Mouse (Mus musculus): ENCODE measurements around the gene Fosb. TPM values are rescaled to one million over a fixed set of nuclear protein-coding genes. Genes with fewer than 3 reads are reported as not detected.
A peak's percentile ranks its signal among the peaks of the same experiment; 100 is the strongest.

The Fosb gene
- polyA plus RNA-seq (2015; fragmentation: Nextera tagmentation; extraction: Ambion mirVana) = 0.12 and 0.17 TPM in 2 replicates

DNA sequence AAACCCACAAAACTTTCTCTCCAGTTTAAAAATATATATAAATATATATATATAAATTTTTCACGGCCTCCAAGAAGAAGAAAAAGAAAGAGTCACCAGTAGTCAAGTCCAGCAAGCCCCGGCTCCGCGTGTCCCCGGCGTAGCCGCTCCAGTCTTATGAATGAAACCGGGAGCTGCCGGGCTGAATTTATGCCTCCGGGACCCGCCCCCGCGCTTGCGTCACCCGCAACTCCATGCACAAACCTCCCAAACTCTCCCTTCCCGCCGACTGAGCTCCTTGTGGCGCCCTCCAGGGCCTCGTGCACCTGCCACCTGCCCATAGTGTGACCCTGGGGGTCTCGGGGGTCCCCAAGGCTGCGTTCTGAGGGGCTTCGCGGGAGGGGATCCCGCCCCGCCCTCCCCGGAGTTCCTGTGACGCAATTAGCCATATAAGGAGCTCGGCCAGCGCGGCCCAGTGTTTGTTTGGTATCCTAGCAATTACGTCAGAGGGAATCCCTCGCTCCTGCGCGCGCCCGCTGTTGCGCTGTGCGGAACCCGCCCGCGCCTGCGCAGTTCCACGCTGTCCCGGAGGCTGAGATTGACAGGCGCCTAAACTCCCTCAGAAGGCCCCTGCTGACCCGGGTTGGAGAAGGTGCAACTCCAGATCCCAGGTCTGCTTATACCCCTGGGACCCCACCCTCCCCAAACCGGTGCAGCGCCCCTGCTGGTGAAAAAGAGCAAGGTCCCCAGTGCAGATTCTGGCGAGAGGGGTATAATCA, at the start of gene Fosb:
Fosb (minus strand) TSS at position 168 of the 758 bp plus-strand sequence.
- H3K9me3 ChIP-seq = no peaks in the 10 kb centered on the region
- peak within 1 kb of the TSS; percentile 67 for H3K4me3 ChIP-seq (replicated peaks)
- ATAC-seq (ENCODE audit: insufficient read depth, low FRiP score, low read depth) = peak; percentile 86
- H3K27me3 ChIP-seq (replicated peaks) = peaks cover 28% of the 10 kb centered on the region
- under 1% methylated on average over 49 of the region's 49 CpGs for WGBS
- H3K27ac ChIP-seq = 0 out of 2 replicates have a peak within 1 kb of the TSS, but pooled peaks have one; percentile 32
- peak within 1 kb of the TSS; percentile 98 for H3K4me2 ChIP-seq
- H3K9ac ChIP-seq = peak within 1 kb of the TSS; percentile 35
- no peaks in the 10 kb centered on the region for H3K36me3 ChIP-seq
- peaks cover 22% of the 10 kb centered on the region for H3K4me1 ChIP-seq

- peak within 1 kb of the TSS; percentile 67 for H3K27ac ChIP-seq
- no peaks in the 10 kb centered on the region for H3K27me3 ChIP-seq (replicated peaks)
Observed at GRCm38 (mm10) chr7:19359299-19359891, 49.5 kb upstream of the Fosb start, which contains the start of the genes Cd3eap and Ppp1r13l. Gene Cd3eap (minus strand): TSS chr7:19359483. Gene Ppp1r13l (plus strand): TSS chr7:19359749.

GRCm38 (mm10) chr7:19358634-19359033, 48.8 kb upstream of the Fosb start:
- peaks cover 8% of the 10 kb centered on the region; the same call in 1 of the 2 replicates for H3K36me3 ChIP-seq
- peaks cover 34% of the 10 kb centered on the region for H3K4me1 ChIP-seq
- H3K4me2 ChIP-seq = peak overlapping the region; percentile 97
- no peak overlapping the region for H3K27ac ChIP-seq
- ATAC-seq (ENCODE audit: insufficient read depth, low FRiP score, low read depth) = no peak
- WGBS = 13% methylated on average over 13 of the region's 13 CpGs
- no peaks in the 10 kb centered on the region for H3K27me3 ChIP-seq (replicated peaks)
- H3K9me3 ChIP-seq = no peaks in the 10 kb centered on the region
- H3K9ac ChIP-seq = peak overlapping the region; percentile 17; the same call in 1 of the 2 replicates
- peak overlapping the region; percentile 82 for H3K4me3 ChIP-seq (replicated peaks)

More at GRCm38 (mm10) chr7:19359299-19359891, 49.5 kb upstream of the Fosb start, which contains the start of the genes Cd3eap and Ppp1r13l:
- H3K9ac ChIP-seq = peak within 1 kb of the TSS; percentile 17; the same call in 1 of the 2 replicates
- H3K4me2 ChIP-seq = peak within 1 kb of the TSS; percentile 97
- peak; percentile 53; the same call in 1 of the 2 replicates for ATAC-seq (ENCODE audit: insufficient read depth, low FRiP score, low read depth)
- H3K4me3 ChIP-seq (replicated peaks) = peak within 1 kb of the TSS; percentile 82
- H3K4me1 ChIP-seq = peaks cover 37% of the 10 kb centered on the region
- peaks cover 8% of the 10 kb centered on the region; the same call in 1 of the 2 replicates for H3K36me3 ChIP-seq
- no peaks in the 10 kb centered on the region for H3K9me3 ChIP-seq
- WGBS = under 1% methylated on average over 31 of the region's 31 CpGs

DNA sequence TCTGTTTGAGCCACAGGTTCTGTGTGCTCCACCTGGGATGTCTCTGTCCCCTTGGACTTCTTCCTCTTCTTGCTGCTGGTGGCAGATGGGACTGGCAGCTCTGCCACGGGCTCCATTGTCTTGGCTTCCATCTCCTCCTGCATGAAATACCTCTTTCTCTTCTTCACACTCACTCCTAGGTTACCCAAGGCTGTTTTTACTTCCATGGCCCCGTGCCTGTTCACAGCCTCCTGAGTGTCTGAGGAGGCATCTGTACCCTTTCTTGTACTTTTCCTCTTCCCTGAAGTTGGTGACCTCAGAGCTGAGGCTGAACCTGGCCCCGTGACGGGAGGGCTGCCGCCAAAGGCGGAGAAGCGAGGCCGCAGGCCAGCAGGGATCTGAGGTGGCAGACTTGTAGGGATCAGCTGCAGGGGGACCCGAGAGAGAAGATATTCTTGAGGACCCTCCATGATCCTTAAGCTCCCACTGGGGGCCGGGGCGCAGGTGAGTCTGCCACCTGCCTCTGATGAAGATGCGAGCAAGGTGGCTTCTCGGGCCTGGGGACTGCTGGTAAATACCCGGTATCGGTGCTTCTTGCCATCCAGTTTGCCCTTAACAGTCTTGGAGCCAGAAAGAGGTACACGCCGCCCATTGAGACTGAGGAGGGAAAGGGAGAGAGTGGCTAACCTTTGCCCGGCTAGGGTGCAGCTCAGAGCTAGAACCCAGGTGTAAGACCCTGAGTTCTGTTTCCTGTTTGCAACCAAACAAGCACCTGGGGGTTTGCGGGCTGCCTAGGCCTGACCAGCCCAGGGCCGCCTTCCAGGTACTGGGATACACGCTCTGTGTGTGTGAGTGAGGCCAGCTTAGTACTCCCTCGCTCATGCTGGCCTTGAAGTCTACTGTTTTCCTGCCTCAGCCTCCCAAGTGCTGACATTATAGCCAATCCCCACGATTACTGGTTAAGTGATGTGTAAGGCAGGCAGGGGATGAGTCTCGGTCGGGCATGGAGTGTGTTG, 47.8 kb upstream of the Fosb start:
- H3K9ac ChIP-seq = no peak overlapping the region
- no peaks in the 10 kb centered on the region for H3K9me3 ChIP-seq
- H3K4me3 ChIP-seq (replicated peaks) = peak overlapping the region; percentile 82
- ATAC-seq (ENCODE audit: insufficient read depth, low FRiP score, low read depth) = no peak
- H3K36me3 ChIP-seq = peaks cover 10% of the 10 kb centered on the region
- no peak overlapping the region for H3K27ac ChIP-seq
- H3K4me2 ChIP-seq = peak overlapping the region; percentile 97
- H3K27me3 ChIP-seq (replicated peaks) = no peaks in the 10 kb centered on the region
- WGBS = 87% methylated on average over 25 of the region's 25 CpGs
- H3K4me1 ChIP-seq = peaks cover 29% of the 10 kb centered on the region

GRCm38 (mm10) chr7:19356311-19356710, 46.5 kb upstream of the Fosb start:
- Histone ChIP-seq H3K36me3 (peaks cover 22% of the 10 kb centered on the region), H3K4me1 (peaks cover 22% of the 10 kb centered on the region), H3K4me2 (no peak overlapping the region), H3K9ac (no peak overlapping the region), H3K9me3 (no peaks in the 10 kb centered on the region), H3K27ac (no peak overlapping the region), H3K27me3 (replicated peaks) (no peaks in the 10 kb centered on the region), H3K4me3 (replicated peaks) (no peak overlapping the region)
- 68% methylated on average over 10 of the region's 10 CpGs for WGBS
- no peak for ATAC-seq (ENCODE audit: insufficient read depth, low FRiP score, low read depth)

- peaks cover 32% of the 10 kb centered on the region for H3K36me3 ChIP-seq
- H3K9ac ChIP-seq = no peak overlapping the region
- no peak overlapping the region for H3K4me3 ChIP-seq (replicated peaks)
- no peaks in the 10 kb centered on the region for H3K9me3 ChIP-seq
- no peak for ATAC-seq (ENCODE audit: insufficient read depth, low FRiP score, low read depth)
- 83% methylated on average over 5 of the region's 5 CpGs for WGBS
- H3K27me3 ChIP-seq (replicated peaks) = no peaks in the 10 kb centered on the region
- H3K4me2 ChIP-seq = no peak overlapping the region
- no peak overlapping the region for H3K27ac ChIP-seq
- peaks cover 13% of the 10 kb centered on the region for H3K4me1 ChIP-seq
Observed at GRCm38 (mm10) chr7:19354991-19355390, 45.1 kb upstream of the Fosb start.

GRCm38 (mm10) chr7:19350221-19350620, 40.4 kb upstream of the Fosb start:
- Histone ChIP-seq H3K9me3 (no peaks in the 10 kb centered on the region), H3K4me2 (no peak overlapping the region), H3K36me3 (peaks cover 24% of the 10 kb centered on the region), H3K27me3 (replicated peaks) (no peaks in the 10 kb centered on the region), H3K4me1 (peaks cover 8% of the 10 kb centered on the region; the same call in 1 of the 2 replicates), H3K9ac (no peak overlapping the region), H3K4me3 (replicated peaks) (no peak overlapping the region), H3K27ac (no peak overlapping the region)
- WGBS = 95% methylated on average over 8 of the region's 8 CpGs
- ATAC-seq (ENCODE audit: insufficient read depth, low FRiP score, low read depth) = no peak

DNA sequence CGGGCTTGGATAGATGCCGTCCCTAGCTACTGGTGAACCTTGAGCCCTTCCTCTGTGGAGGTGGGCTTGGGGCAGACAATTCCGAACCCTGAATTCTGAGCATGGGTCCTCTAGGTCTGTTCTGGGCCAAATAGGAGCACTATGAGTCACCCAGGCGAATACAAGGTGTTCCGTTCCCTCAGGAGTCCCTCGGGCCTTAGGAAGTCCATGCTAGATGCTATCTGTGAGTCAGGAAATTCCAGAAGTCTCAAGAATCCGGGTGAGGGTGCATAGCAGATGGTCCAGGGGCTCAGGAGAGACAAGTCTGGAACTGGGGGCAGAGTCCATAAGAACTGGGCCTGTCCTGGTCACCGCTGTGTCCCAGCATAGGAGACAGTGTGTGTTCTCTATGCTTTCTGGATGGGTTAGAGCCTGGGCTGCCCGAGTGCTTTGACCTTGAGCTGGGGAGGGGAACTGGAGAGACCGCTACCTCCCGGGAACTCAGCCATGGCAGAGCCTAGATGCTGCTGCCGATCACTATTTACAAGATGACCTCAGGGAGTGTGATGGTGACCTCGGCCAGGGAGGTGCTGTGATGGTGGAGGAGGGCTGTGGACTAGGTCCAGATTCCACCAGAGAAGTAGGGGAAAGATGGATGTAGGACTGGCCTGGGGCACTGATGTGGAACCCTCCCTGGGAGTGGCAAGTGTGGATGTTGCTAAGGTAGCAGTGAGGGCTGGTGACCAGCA, 39.5 kb upstream of the Fosb start:
- Histone ChIP-seq H3K4me1 (peaks cover 8% of the 10 kb centered on the region; the same call in 1 of the 2 replicates), H3K36me3 (peaks cover 24% of the 10 kb centered on the region), H3K9me3 (no peaks in the 10 kb centered on the region), H3K4me3 (replicated peaks) (no peak overlapping the region), H3K27me3 (replicated peaks) (no peaks in the 10 kb centered on the region), H3K27ac (no peak overlapping the region), H3K4me2 (no peak overlapping the region), H3K9ac (no peak overlapping the region)
- WGBS = 83% methylated on average over 13 of the region's 13 CpGs
- no peak for ATAC-seq (ENCODE audit: insufficient read depth, low FRiP score, low read depth)

GRCm38 (mm10) chr7:19344938-19345471, 35.2 kb upstream of the Fosb start:
- peak; percentile 95 for ATAC-seq (ENCODE audit: insufficient read depth, low FRiP score, low read depth)
- Histone ChIP-seq H3K4me3 (replicated peaks) (peak overlapping the region; percentile 60), H3K27me3 (replicated peaks) (peaks cover 3% of the 10 kb centered on the region; the same call in 1 of the 2 replicates), H3K4me2 (peak overlapping the region; percentile 84), H3K36me3 (no peaks in the 10 kb centered on the region), H3K4me1 (peaks cover 28% of the 10 kb centered on the region), H3K27ac (peak overlapping the region; percentile 86), H3K9ac (peak overlapping the region; percentile 32; the same call in 1 of the 2 replicates), H3K9me3 (no peaks in the 10 kb centered on the region)
- under 1% methylated on average over 31 of the region's 31 CpGs for WGBS

- no peak for ATAC-seq (ENCODE audit: insufficient read depth, low FRiP score, low read depth)
- WGBS = 22% methylated on average over 12 of the region's 12 CpGs
- H3K4me1 ChIP-seq = peaks cover 28% of the 10 kb centered on the region
- peak within 1 kb of the TSS; percentile 32; the same call in 1 of the 2 replicates for H3K9ac ChIP-seq
- H3K4me3 ChIP-seq (replicated peaks) = peak within 1 kb of the TSS; percentile 60
- H3K27me3 ChIP-seq (replicated peaks) = peaks cover 3% of the 10 kb centered on the region; the same call in 1 of the 2 replicates
- no peaks in the 10 kb centered on the region for H3K9me3 ChIP-seq
- H3K27ac ChIP-seq = peak within 1 kb of the TSS; percentile 86
- no peaks in the 10 kb centered on the region for H3K36me3 ChIP-seq
- peak within 1 kb of the TSS; percentile 84 for H3K4me2 ChIP-seq
Observed at GRCm38 (mm10) chr7:19344237-19344847, 34.5 kb upstream of the Fosb start, which contains the start of gene Ercc1. Gene Ercc1 (plus strand): TSS chr7:19344778.

Data from stomach, embryonic 15.5 days (tissue).